Mouse (Mus musculus) gonadal fat pad, adult 2 months (tissue): ENCODE measurements at regions not wholly inside any gene's neighbourhood (a gene's known extent, or its start where the extent isn't known, plus 50 kb on each side); places are given as distances from the start of the nearest gene placed in this dataset.
"Not testable (repeated sequence)": the region's sequence is repeated elsewhere in the genome, so short reads cannot be mapped to it uniquely, and the experiment has no call there.

Experiments
- DNase-seq: peaks from one replicate; pipeline ENCODE4 v3.0.0-alpha.2; 2012; ENCODE audit warnings: low read depth

DNA sequence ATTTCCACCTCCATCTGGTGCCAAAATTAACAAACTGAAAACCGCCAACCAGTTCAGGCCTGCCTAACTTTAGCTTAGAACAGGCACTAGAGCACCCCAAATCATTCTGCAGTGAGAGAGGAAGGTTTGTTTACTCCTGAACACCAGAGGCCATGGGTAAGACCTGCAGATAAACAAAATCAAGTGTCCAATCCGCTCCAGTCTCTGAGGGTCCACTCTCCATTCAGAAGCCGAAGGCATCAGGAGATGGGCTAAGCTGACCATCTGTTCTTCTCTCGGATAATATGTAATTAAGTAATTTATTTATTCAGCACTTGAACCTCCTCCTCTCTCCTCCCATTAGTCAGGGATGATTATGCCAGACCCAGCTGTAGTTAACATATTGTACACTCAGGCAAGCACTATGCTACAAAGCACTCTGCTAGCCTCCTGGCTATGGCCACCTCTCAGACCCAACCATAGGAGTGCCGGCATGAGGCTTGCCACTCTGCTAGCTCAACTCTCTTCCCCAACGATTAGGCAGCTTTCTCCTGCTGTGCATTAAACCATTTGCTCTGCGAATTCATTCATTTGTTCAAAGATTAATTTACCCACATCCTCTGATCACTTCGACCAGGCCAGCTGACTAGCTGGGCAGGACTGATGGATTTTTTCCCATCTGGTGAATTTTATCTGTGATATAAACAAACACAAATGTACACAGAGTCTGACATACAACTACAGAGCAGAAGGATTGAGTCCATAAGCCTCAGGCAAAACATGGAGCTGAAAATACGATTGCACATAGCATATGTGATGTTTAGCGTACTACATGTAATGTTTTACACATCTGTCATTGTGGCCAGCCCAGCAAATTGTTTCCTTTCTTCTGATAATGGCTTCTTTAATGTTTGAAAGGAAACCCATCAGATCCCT lies 184.4 kb downstream of the Mat2b start:
- DNase-seq, result no peak

GRCm38 (mm10) chr11:40491599-40491998 lies 203.4 kb downstream of the Mat2b start:
- DNase-seq, result no peak

GRCm38 (mm10) chr11:40478171-40478570 lies 216.8 kb downstream of the Mat2b start:
- not testable (repeated sequence) for DNase-seq

GRCm38 (mm10) chr11:40477294-40477693 lies 217.7 kb downstream of the Mat2b start:
- DNase-seq, result no peak

- no peak for DNase-seq
These were observed 225.8 kb downstream of the Mat2b start for GRCm38 (mm10) chr11:40469080-40469705.

DNA sequence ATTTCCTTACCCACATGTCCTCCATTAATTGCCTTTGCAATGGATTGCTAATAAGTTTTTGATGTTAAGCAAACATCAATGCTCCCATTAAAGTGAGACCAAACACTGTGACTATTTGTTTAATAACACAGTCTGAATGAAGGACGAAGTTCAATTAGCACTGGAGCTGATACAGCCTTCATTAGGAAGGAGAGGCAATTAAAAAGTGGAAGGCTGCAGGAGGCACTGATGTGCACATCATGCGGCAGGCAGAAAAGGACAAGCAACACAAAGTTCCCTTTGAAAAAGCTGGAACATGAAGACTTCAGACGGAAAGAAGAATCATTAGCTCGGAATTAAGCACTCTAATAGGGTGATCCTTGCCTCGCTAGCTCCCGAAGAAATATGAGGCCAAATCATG lies 238.4 kb downstream of the Mat2b start:
- DNase-seq, result no peak

DNA sequence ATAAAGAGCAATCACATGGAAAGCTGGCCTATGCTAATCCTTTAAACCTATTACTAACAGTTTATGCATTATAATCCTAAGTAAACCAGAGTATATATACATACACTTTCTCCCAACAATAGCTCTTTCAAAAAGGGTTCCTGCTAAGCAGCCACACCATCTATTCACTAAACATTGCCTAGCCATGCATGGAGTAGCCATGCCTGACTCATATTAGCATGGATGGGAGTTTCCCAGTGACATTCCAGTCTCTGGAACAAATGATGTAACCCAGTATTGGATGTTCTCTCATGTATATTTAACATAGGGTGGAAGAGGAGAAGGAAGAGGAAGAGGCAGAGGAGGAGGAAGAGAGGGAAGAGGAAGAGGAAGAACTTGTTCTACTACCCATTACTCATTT lies 240.0 kb downstream of the Mat2b start:
- not testable (repeated sequence) for DNase-seq

DNA sequence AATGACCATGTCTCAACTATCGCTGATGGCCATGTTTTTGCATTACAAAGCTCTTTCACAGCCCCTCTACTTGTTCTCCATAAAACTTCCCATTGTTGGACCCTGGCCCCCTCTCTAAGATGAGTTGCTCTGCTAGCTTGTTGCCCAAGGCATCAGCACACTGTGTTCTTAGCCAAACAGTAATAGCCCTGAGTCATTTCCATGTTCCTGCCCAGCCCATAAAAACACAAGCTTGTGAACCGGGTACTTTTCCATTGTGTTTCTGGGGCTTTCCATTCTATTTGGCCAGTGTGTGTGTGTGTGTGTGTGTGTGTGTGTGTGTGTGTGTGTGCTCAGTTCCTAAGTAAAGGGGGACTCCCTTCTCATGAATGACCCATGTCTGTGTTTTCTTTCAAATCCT lies 248.2 kb downstream of the Mat2b start:
- DNase-seq, result no peak

GRCm38 (mm10) chr11:40434002-40434401 lies 261.0 kb downstream of the Mat2b start:
- no peak for DNase-seq

DNA sequence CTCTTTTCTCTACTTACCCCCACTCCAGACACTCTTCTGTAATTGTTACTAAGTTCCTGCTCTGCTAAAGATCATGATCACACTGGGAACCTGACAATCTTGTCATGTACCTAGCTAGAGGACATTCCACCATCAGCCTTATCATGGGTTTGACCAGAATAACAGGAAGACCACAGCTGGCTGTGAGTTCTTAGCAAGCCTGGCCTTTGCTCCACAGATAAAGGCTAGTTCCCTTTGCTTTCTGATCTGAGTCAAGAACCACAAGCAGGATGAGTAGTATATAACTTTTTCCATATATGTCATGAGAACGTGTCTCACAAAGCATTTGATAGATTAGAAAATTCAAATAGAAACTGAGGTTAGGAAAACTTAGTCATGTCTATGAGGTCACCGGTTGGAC lies 266.1 kb downstream of the Mat2b start:
- no peak for DNase-seq

GRCm38 (mm10) chr11:40424316-40424715 lies 270.7 kb downstream of the Mat2b start:
- DNase-seq, result no peak

- no peak for DNase-seq
These were observed 287.4 kb downstream of the Mat2b start for GRCm38 (mm10) chr11:40407571-40407970.

DNA sequence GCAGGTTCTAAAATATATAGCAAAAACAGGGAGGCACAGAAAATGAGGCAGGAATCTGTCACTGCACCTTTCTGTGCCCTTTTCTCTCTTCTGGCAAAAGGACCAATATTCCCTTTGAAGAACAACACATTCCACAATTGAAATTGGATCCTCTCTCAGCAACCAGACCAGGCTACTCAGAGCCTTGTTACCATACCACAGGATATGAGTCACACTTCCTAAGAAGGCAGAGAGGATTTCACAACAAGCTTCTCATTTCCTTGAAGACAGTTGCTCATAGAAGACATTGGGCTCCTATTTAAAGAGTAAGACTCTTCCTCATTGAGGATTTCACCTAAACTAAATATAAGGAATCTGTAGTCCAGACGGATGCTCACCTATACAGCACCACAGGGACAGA lies 292.8 kb downstream of the Mat2b start:
- DNase-seq, result no peak

DNA sequence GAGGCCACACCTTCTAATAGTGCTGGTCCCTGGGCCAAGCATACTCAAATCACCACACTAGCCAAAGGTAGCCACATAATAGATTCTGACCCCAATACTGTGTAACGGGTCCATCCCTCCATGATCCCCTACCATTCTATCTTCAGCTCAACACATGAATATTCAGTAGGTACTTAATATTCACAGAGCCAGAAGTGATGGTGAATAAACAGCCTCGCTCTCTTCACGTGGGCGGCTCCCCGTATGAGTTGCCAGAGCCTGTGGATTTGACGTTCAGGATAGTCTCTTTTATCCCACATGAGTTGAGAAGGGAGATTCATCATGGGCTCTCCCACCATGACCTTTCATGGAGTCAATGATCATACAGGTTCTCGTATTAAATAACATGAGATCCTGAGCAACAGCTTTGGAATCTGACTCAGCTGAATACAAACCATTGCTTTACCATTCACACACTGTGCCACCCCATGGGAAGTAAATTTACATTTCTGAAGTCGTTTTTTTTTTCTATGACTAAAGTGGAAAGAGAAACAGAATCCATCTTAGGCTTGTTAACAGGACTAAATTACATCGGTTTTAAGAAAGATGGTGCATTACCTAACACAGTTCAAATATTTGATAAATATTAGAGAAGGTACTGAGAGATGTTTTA lies 297.4 kb downstream of the Mat2b start:
- DNase-seq, result no peak

- DNase-seq, result no peak
These were observed 299.7 kb downstream of the Mat2b start for GRCm38 (mm10) chr11:40395331-40395730.

- DNase-seq, result no peak
These were observed 300.1 kb downstream of the Mat2b start for GRCm38 (mm10) chr11:40394864-40395266.

DNA sequence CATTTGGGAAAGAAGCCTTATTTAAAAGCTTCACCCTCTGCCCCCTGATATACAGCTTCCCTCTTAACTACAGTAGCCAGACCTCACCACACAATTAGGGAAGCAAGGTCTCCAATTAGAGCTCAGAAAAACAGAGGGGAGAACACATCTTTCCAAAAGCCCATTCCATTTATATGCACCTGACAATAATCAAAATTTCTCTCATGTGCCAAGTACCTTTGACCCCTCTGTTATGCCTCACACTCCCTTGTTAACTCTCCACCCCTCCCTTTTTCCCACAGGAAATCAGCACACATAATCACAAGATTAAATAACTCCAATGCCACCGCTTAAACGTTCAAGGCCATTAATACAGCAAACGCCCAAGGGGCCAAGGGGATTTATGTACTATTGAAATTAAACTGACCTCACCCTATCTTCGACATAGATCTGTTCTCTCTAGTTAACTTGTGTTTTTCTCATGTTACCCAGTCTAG lies 300.7 kb downstream of the Mat2b start:
- no peak for DNase-seq

GRCm38 (mm10) chr11:40380696-40381095 lies 314.3 kb downstream of the Mat2b start:
- DNase-seq, result no peak

- no peak for DNase-seq
These were observed 323.3 kb downstream of the Mat2b start for GRCm38 (mm10) chr11:40371696-40372095.

DNA sequence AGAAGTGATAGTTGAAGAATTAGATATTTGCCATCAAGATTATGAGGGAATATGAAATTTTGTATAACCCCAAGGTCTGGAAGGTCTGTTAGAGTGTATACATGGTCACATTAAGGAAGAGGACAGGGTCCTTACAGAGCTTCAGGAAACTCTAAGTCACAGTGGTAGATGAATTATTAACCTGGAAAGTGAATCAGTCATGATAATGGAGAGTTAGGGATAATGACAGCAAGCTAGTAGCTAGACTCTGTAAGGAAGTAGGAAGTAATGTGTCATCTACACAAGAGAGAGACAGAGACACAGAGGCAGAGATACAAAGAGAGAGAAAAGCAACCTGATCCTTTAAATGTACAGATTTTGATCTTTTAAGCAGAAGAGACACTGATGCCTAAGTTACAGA lies 328.4 kb downstream of the Mat2b start:
- no peak for DNase-seq

GRCm38 (mm10) chr11:40362530-40363185 lies 332.3 kb downstream of the Mat2b start:
- peak; percentile 10 for DNase-seq
